In genomic region chr2:106781181-106782179, GRCm38 (mm10) we compare ENCODE assay signal across 12 mouse cellular contexts.
DNase-seq lines count a peak whose midpoint lies in the region; ATAC-seq and TF ChIP-seq lines count a peak whose summit lies in the region.
"Had no signal": no experiment of that assay in that cellular context is flagged by ENCODE, and none has a peak within 500 bp of the region (broad histone marks: within the 10 kb centered on the region; RNA-seq: fewer than 3 reads in every experiment).

No protein-coding gene starts in this region.

- ATAC-seq in lung, postnatal 0 days: peak; percentile 49
- 0 out of 2 replicates have a peak, but pooled peaks have one; percentile 44 for ATAC-seq in hindbrain, embryonic 16.5 days
- peak; percentile 74 for ATAC-seq in midbrain, embryonic 16.5 days
- ATAC-seq in liver, postnatal 0 days: no peak

- no peak overlapping the region for H3K27ac ChIP-seq in heart, embryonic 10.5 days
- H3K27ac ChIP-seq in lung, postnatal 0 days (ENCODE audit: low read length): no peak overlapping the region
- peak overlapping the region; percentile 63; the same call in 1 of the 2 replicates for H3K27ac ChIP-seq in hindbrain, embryonic 16.5 days (ENCODE audit: low read depth, low read length)
- peak overlapping the region; percentile 75 for H3K27ac ChIP-seq in midbrain, embryonic 16.5 days (ENCODE audit: low read length)
- no peak overlapping the region for H3K27ac ChIP-seq in liver, postnatal 0 days (ENCODE audit: low read depth)

- no peak for TF ChIP-seq EP300 in lung, postnatal 0 days (IDR thresholded peaks at IDR 0.05)
- TF ChIP-seq EP300 in liver, postnatal 0 days (IDR thresholded peaks at IDR 0.05; ENCODE audit: low read depth): no peak

- no peak overlapping the region for H3K4me3 ChIP-seq in heart, embryonic 10.5 days
- no peak overlapping the region for H3K4me3 ChIP-seq in lung, postnatal 0 days (ENCODE audit: low read depth, low read length)
- H3K4me3 ChIP-seq in hindbrain, embryonic 16.5 days (ENCODE audit: low read length): no peak overlapping the region
- H3K4me3 ChIP-seq in midbrain, embryonic 16.5 days (ENCODE audit: low read depth, low read length): no peak overlapping the region
- no peak overlapping the region for H3K4me3 ChIP-seq in liver, postnatal 0 days (ENCODE audit: low read depth, low read length)

- peaks cover 31% of the 10 kb centered on the region for H3K36me3 ChIP-seq in heart, embryonic 10.5 days
- no peaks in the 10 kb centered on the region for H3K36me3 ChIP-seq in lung, postnatal 0 days (ENCODE audit: insufficient read depth, low read length)
- H3K36me3 ChIP-seq in hindbrain, embryonic 16.5 days (ENCODE audit: control insufficient read depth, insufficient read depth, low read length): no peaks in the 10 kb centered on the region
- no peaks in the 10 kb centered on the region for H3K36me3 ChIP-seq in midbrain, embryonic 16.5 days (ENCODE audit: control insufficient read depth, insufficient read depth, low read length)
- H3K36me3 ChIP-seq in liver, postnatal 0 days (replicated peaks; ENCODE audit: insufficient read depth, low read length): no peaks in the 10 kb centered on the region
- H3K36me3 ChIP-seq: G1E had no signal

- H3K9ac ChIP-seq in lung, postnatal 0 days (replicated peaks; ENCODE audit: low read depth): no peak overlapping the region
- no peak overlapping the region for H3K9ac ChIP-seq in hindbrain, embryonic 16.5 days (ENCODE audit: low read depth, low read length)
- peak overlapping the region; percentile 34; the same call in 1 of the 2 replicates for H3K9ac ChIP-seq in midbrain, embryonic 16.5 days (ENCODE audit: low read depth, low read length)
- H3K9ac ChIP-seq in liver, postnatal 0 days (replicated peaks): no peak overlapping the region

- no peaks in the 10 kb centered on the region for H3K9me3 ChIP-seq in heart, embryonic 10.5 days
- no peaks in the 10 kb centered on the region for H3K9me3 ChIP-seq in lung, postnatal 0 days (ENCODE audit: low read length)
- H3K9me3 ChIP-seq in hindbrain, embryonic 16.5 days (ENCODE audit: control insufficient read depth, low read length): no peaks in the 10 kb centered on the region
- H3K9me3 ChIP-seq in midbrain, embryonic 16.5 days (replicated peaks; ENCODE audit: control insufficient read depth, low read length, poor library complexity, severe bottlenecking): no peaks in the 10 kb centered on the region
- H3K9me3 ChIP-seq in liver, postnatal 0 days (ENCODE audit: low read length): no peaks in the 10 kb centered on the region

- H3K27me3 ChIP-seq in heart, embryonic 10.5 days (ENCODE audit: insufficient read depth, poor library complexity, severe bottlenecking): no peaks in the 10 kb centered on the region
- no peaks in the 10 kb centered on the region for H3K27me3 ChIP-seq in lung, postnatal 0 days (replicated peaks; ENCODE audit: insufficient read depth, low read length)
- no peaks in the 10 kb centered on the region for H3K27me3 ChIP-seq in hindbrain, embryonic 16.5 days (replicated peaks; ENCODE audit: control insufficient read depth, insufficient read depth, low read length)
- no peaks in the 10 kb centered on the region for H3K27me3 ChIP-seq in midbrain, embryonic 16.5 days (ENCODE audit: control insufficient read depth, insufficient read depth, low read depth, low read length)
- H3K27me3 ChIP-seq in liver, postnatal 0 days (ENCODE audit: insufficient read depth, low read length): no peaks in the 10 kb centered on the region

- DNase-seq in heart, adult 11 months: peak; percentile 83
- no peak for DNase-seq in heart, embryonic 10.5 days (ENCODE audit: low spot score)
- peak; percentile 32 for DNase-seq in lung, postnatal 0 days (ENCODE audit: low spot score)
- no peak for DNase-seq in lung, postnatal 4 days
- no peak for DNase-seq in heart, adult 8-10 months (ENCODE audit: low spot score)
- DNase-seq in liver, postnatal 0 days: no peak
- DNase-seq: kidney, postnatal 14 days; thymus, adult 2 months had no signal

- peaks cover 14% of the 10 kb centered on the region; the same call in 1 of the 2 replicates for H3K4me1 ChIP-seq in heart, embryonic 10.5 days
- H3K4me1 ChIP-seq in lung, postnatal 0 days (ENCODE audit: insufficient read depth, low read depth, low read length): no peaks in the 10 kb centered on the region
- H3K4me1 ChIP-seq in hindbrain, embryonic 16.5 days (ENCODE audit: control insufficient read depth, insufficient read depth, low read depth, low read length): peaks cover 5% of the 10 kb centered on the region
- H3K4me1 ChIP-seq in midbrain, embryonic 16.5 days (ENCODE audit: control insufficient read depth, insufficient read depth, low read length): peaks cover 19% of the 10 kb centered on the region
- no peaks in the 10 kb centered on the region for H3K4me1 ChIP-seq in liver, postnatal 0 days (ENCODE audit: insufficient read depth)

- H3K4me2 ChIP-seq in lung, postnatal 0 days (replicated peaks; ENCODE audit: low read depth, low read length): no peak overlapping the region
- no peak overlapping the region for H3K4me2 ChIP-seq in hindbrain, embryonic 16.5 days (ENCODE audit: low read length)
- peak overlapping the region; percentile 26 for H3K4me2 ChIP-seq in midbrain, embryonic 16.5 days (ENCODE audit: low read length)
- no peak overlapping the region for H3K4me2 ChIP-seq in liver, postnatal 0 days (ENCODE audit: low read depth, low read length)
- H3K4me2 ChIP-seq: liver, embryonic 11.5 days had no signal

- 87% methylated on average over 26 of the region's 26 CpGs for WGBS in heart, embryonic 10.5 days
- WGBS in lung, postnatal 0 days: 79% methylated on average over 26 of the region's 26 CpGs
- WGBS in hindbrain, embryonic 16.5 days: 73% methylated on average over 26 of the region's 26 CpGs
- WGBS in midbrain, embryonic 16.5 days: 41% methylated on average over 26 of the region's 26 CpGs
- 83% methylated on average over 26 of the region's 26 CpGs for WGBS in liver, postnatal 0 days (ENCODE audit: insufficient replicate concordance)

- TF ChIP-seq CTCF in lung, postnatal 0 days (IDR thresholded peaks at IDR 0.05): no peak
- no peak for TF ChIP-seq CTCF in liver, postnatal 0 days (IDR thresholded peaks at IDR 0.05; ENCODE audit: low read depth)

Comparison
In these comparisons a context has a peak if more than half of its experiments do, and no peak if none do; other contexts are left out.
1. DNase-seq: peak in heart, adult 11 months (single experiment) and lung, postnatal 0 days (single experiment); none in heart, embryonic 10.5 days (single experiment), lung, postnatal 4 days (0 of 2), heart, adult 8-10 months (single experiment) and liver, postnatal 0 days (single experiment).
2. H3K27ac ChIP-seq: peak in hindbrain, embryonic 16.5 days (single experiment) and midbrain, embryonic 16.5 days (single experiment); none in heart, embryonic 10.5 days (single experiment), lung, postnatal 0 days (single experiment) and liver, postnatal 0 days (single experiment).